Mouse (Mus musculus) bone marrow macrophage, adult 2 months (primary cell): ENCODE data around the gene Exoc6b. TPM values are rescaled to one million over a fixed set of nuclear protein-coding genes. Genes with fewer than 3 reads are reported as not detected.

Source experiments
- H3K27ac ChIP-seq: 2 replicates; pipeline ENCODE4 v1.5.1; 2012; ENCODE audit warnings: low read depth, low read length; ENCODE audit not compliant: insufficient read depth
- H3K4me1 ChIP-seq: 2 replicates; pipeline ENCODE4 v1.6.1; 2012; ENCODE audit warnings: low read length; ENCODE audit not compliant: control insufficient read depth, insufficient read depth
- H3K4me3 ChIP-seq: 2 replicates; pipeline ENCODE4 v1.5.1; 2012; ENCODE audit warnings: mild to moderate bottlenecking, low read length, moderate library complexity; ENCODE audit not compliant: insufficient read depth
- CTCF ChIP-seq: IDR thresholded peaks from 2 replicates; pipeline ENCODE4 v1.5.1; 2012; ENCODE audit warnings: low read depth, mild to moderate bottlenecking, low read length, moderate library complexity
- POLR2A ChIP-seq: IDR thresholded peaks from 2 replicates; pipeline ENCODE4 v1.6.1; 2012; ENCODE audit warnings: mild to moderate bottlenecking, low read depth, low read length, borderline replicate concordance
- polyA plus RNA-seq: library from polyadenylated mRNA; stranded (reverse); fragments of >200 nt; gene quantifications from 2 replicates; pipeline ENCODE4 v1.2.4, GENCODE M21; 2012; ENCODE audit not compliant: missing spikeins, insufficient read depth, insufficient read length

Gene Exoc6b
- polyA plus RNA-seq, 1 experiment: 18.8 TPM

- TF ChIP-seq CTCF (no peak), POLR2A (no peak)
- H3K4me1 ChIP-seq: no peaks in the 10 kb centered on the region
- no peak overlapping the region for H3K27ac ChIP-seq
- H3K4me3 ChIP-seq: no peak overlapping the region
Measured at GRCm38 (mm10) chr6:84892926-84893772, 176.2 kb downstream of the Exoc6b start.

GRCm38 (mm10) chr6:84886551-84886950 lies 182.8 kb downstream of the Exoc6b start:
- TF ChIP-seq POLR2A (no peak), CTCF (no peak)
- Histone ChIP-seq H3K27ac (no peak overlapping the region), H3K4me3 (no peak overlapping the region), H3K4me1 (no peaks in the 10 kb centered on the region)

DNA sequence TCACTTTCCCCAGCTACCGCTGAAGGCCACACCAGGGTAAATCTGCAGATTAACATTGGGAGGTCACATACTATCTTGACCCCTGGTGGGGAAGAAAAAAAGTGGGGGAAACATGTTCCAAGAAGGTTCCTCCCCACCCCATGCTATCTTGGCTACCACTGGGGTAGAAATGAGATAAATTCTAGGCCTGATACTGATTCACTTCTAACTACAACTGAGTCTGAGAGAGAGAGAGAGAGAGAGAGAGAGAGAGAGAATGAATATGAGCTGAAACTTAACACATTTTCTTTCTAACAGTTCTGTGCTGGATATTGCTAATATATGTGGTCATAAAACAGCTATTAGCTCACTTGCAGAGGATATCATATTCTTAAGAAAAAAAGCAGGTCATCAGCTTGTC lies 184.2 kb downstream of the Exoc6b start:
- H3K4me3 ChIP-seq: no peak overlapping the region
- H3K4me1 ChIP-seq: no peaks in the 10 kb centered on the region
- H3K27ac ChIP-seq: no peak overlapping the region
- no peak for TF ChIP-seq POLR2A
- TF ChIP-seq CTCF: no peak

GRCm38 (mm10) chr6:84883720-84884119 lies 185.6 kb downstream of the Exoc6b start:
- no peak overlapping the region for H3K27ac ChIP-seq
- no peak overlapping the region for H3K4me3 ChIP-seq
- no peaks in the 10 kb centered on the region for H3K4me1 ChIP-seq
- TF ChIP-seq CTCF (no peak), POLR2A (no peak)

DNA sequence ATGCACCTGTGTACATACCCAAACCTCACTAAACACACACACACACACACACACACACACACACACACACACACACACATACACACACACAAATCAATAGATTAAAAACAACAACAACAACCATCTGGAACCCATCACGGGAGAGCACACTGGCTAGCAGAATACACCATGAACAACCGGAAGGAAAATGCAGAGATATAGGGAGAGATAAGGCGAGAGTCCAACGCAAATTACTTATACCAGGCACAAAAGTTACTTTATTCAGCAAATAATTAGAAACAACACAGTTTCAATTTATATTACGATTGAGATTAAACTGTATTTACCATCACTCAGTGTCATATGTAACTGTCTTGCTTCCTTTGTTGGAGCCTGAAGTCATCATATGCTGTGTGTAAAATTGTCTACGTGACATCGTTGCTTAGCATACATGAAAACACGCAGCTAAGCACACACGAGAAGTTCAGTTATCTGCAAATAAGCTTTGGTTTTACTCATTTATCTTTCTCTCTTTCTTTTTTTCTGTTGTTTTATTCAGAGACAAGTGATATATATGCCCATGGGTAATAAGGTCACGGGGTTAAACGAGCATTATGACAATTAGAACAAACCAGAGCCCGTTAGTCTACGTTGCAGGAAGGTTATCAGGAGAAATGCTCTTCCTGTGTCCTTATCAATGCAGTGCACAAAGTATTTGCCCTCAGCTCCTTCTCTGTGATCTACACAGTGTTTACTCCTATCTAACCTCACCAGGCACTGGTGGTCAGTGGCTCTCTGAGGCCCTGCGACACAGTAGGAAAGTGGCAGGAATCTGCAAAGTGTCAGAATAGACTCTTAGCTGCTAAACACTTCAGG lies 186.4 kb downstream of the Exoc6b start:
- Histone ChIP-seq H3K4me3 (no peak overlapping the region), H3K27ac (no peak overlapping the region), H3K4me1 (no peaks in the 10 kb centered on the region)
- TF ChIP-seq CTCF (no peak), POLR2A (no peak)

GRCm38 (mm10) chr6:84875869-84876268 lies 193.4 kb downstream of the Exoc6b start:
- peaks cover 4% of the 10 kb centered on the region for H3K4me1 ChIP-seq
- H3K4me3 ChIP-seq: no peak overlapping the region
- H3K27ac ChIP-seq: no peak overlapping the region

DNA sequence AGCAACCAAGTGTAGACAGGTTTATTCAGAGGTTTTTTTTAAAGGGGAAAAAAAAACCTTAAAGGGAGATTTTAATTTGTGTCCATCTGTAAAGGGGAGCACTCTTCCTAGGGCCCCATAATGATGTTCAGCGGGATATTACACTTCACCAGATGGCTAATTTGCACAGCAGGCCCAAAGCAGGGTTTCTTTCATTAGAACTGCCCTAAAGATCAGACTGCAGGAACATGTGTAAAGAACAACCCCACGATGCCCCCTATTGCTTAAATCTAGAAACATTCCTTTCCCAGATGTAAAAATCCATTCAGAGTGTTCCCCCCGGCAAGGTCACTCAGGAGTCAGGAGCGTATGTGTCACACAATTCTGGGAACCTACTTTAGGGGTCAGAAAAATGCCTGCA lies 202.2 kb downstream of the Exoc6b start:
- no peak overlapping the region for H3K4me3 ChIP-seq
- TF ChIP-seq POLR2A (no peak), CTCF (no peak)
- H3K4me1 ChIP-seq: no peaks in the 10 kb centered on the region
- no peak overlapping the region for H3K27ac ChIP-seq

More at GRCm38 (mm10) chr6:84875869-84876268, 193.4 kb downstream of the Exoc6b start:
- no peak for TF ChIP-seq POLR2A
- no peak for TF ChIP-seq CTCF

GRCm38 (mm10) chr6:84864625-84865024 lies 204.7 kb downstream of the Exoc6b start:
- H3K4me1 ChIP-seq: no peaks in the 10 kb centered on the region
- no peak overlapping the region for H3K27ac ChIP-seq
- TF ChIP-seq CTCF: no peak
- TF ChIP-seq POLR2A: no peak
- no peak overlapping the region for H3K4me3 ChIP-seq

- Histone ChIP-seq H3K4me1 (no peaks in the 10 kb centered on the region), H3K4me3 (no peak overlapping the region), H3K27ac (no peak overlapping the region)
- no peak for TF ChIP-seq POLR2A
Measured at GRCm38 (mm10) chr6:84863816-84864375, 205.4 kb downstream of the Exoc6b start.
